ENCODE assay signal across 9 mouse cellular contexts in the genomic region with DNA sequence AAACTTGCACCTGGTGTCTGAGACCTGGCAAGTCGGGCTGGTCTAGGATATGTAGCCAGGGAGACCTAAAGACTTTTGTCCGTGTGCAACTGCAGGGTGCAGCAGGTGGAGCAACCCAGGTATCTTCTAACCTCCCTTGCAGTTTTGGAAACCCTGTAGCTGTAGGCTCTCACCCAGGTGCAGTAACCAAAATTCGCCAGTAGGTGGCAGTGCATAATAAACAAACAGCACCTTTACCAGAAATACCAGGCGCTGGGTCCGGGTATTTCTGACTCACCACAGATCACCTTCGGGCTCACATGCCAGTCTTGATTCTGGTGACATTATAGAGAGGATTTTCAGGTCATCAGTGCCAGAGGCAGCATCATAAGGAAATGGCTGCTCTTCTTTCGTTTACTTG. TPM values are rescaled to one million over a fixed set of nuclear protein-coding genes. Genes with fewer than 3 reads are reported as not detected.
DNase-seq lines count a peak whose midpoint lies in the region; ATAC-seq and TF ChIP-seq lines count a peak whose summit lies in the region.
"Had no signal": no experiment of that assay in that cellular context is flagged by ENCODE, and none has a peak within 500 bp of the region (broad histone marks: within the 10 kb centered on the region; RNA-seq: fewer than 3 reads in every experiment).

No protein-coding gene starts in this region.

- no peak for TF ChIP-seq EP300 in liver, embryonic 14.5 days (IDR thresholded peaks at IDR 0.05; ENCODE audit: low read depth)

- H3K4me3 ChIP-seq in liver, embryonic 14.5 days (ENCODE audit: insufficient read depth in 1 of 2, low read depth in 2 of 2, low read length in 2 of 2): no peak overlapping the region
- H3K4me3 ChIP-seq: limb, embryonic 15.5 days had no signal

- peaks cover 16% of the 10 kb centered on the region for H3K27me3 ChIP-seq in liver, embryonic 14.5 days (ENCODE audit: control insufficient read depth, insufficient read depth, low read length)

- no peaks in the 10 kb centered on the region for H3K4me1 ChIP-seq in liver, embryonic 14.5 days (replicated peaks; ENCODE audit: control insufficient read depth in 2 of 2, insufficient read depth in 2 of 2, low read length in 1 of 2)

- no peak overlapping the region for H3K27ac ChIP-seq in liver, embryonic 14.5 days
- H3K27ac ChIP-seq: limb, embryonic 15.5 days had no signal

- H3K4me2 ChIP-seq in liver, embryonic 14.5 days (ENCODE audit: low read depth): no peak overlapping the region
- H3K4me2 ChIP-seq: limb, embryonic 15.5 days had no signal

- H3K9me3 ChIP-seq in liver, embryonic 14.5 days (ENCODE audit: control insufficient read depth, low read length): no peaks in the 10 kb centered on the region
- H3K9me3 ChIP-seq: limb, embryonic 15.5 days had no signal

- DNase-seq in A20 (ENCODE audit: low read depth, low spot score): peak; percentile 83
- peak; percentile 81 for DNase-seq in R1 (ENCODE audit: low read depth, low spot score)
- peak; percentile 94 for DNase-seq in cerebellum, postnatal 14 days
- DNase-seq in gastrocnemius, adult 8-10 months (ENCODE audit: low spot score in 2 of 2): peak; percentile 45 to 61
- DNase-seq in kidney, postnatal 14 days: peak; percentile 83
- DNase-seq in liver, embryonic 14.5 days (ENCODE audit: low read depth in 3 of 3, low spot score in 3 of 3): peak; percentile 43 to 54 (median 52)
- peak; percentile 63 for DNase-seq in ovary, postnatal 10 days (ENCODE audit: low spot score)
- DNase-seq in thymus, postnatal 10 days (ENCODE audit: low spot score in 2 of 2): peak; percentile 57 to 82

- no peak for ATAC-seq in liver, embryonic 14.5 days (ENCODE audit: insufficient read depth)

- TF ChIP-seq CTCF in liver, embryonic 14.5 days (IDR thresholded peaks at IDR 0.05; ENCODE audit: low read depth): peak; percentile 84

- no peak overlapping the region for H3K9ac ChIP-seq in liver, embryonic 14.5 days (replicated peaks)
- H3K9ac ChIP-seq: limb, embryonic 15.5 days had no signal

- H3K36me3 ChIP-seq in liver, embryonic 14.5 days (replicated peaks; ENCODE audit: control insufficient read depth, insufficient read depth, low read depth): no peaks in the 10 kb centered on the region
- H3K36me3 ChIP-seq: limb, embryonic 15.5 days had no signal

- WGBS in liver, embryonic 14.5 days (ENCODE audit: insufficient replicate concordance): 3% methylated on average over 7 of the region's 7 CpGs

RNA-seq across cellular contexts. Expression of gene Ak8, which starts 55.5 kb away (rescaled TPM):
- total RNA-seq in gastrocnemius, adult 8-10 months (2022): not detected
- polyA plus RNA-seq in liver, embryonic 14.5 days (2012; rRNA removed): 0.11 and 0.18 TPM in 2 replicates
- 0.24 and 0.32 TPM in 2 replicates for polyA plus RNA-seq in liver, embryonic 14.5 days (2014; fragmentation: Nextera tagmentation; extraction: Ambion mirVana)

RNA-seq across cellular contexts. Expression of gene Spaca9, which starts 55.9 kb away (rescaled TPM):
- total RNA-seq in gastrocnemius, adult 8-10 months (2022): not detected
- 1.3 and 2.2 TPM in 2 replicates for polyA plus RNA-seq in liver, embryonic 14.5 days (2012; rRNA removed)
- 2.0 and 2.5 TPM in 2 replicates for polyA plus RNA-seq in liver, embryonic 14.5 days (2014; fragmentation: Nextera tagmentation; extraction: Ambion mirVana)
